Mouse (Mus musculus) olfactory bulb, adult 2 months (tissue): Measurements from ENCODE around the gene Snrpa1.

Experiments used
- CTCF ChIP-seq: fragments of 200-500 bp; IDR thresholded peaks from 2 replicates; pipeline ENCODE4 v1.5.1; 2012; ENCODE audit warnings: low read depth, mild to moderate bottlenecking, low read length, moderate library complexity; ENCODE audit not compliant: insufficient read depth
- POLR2A ChIP-seq: fragments of 200-500 bp; IDR thresholded peaks from 2 replicates; pipeline ENCODE4 v1.6.1; 2012; ENCODE audit warnings: mild to moderate bottlenecking, low read depth, low read length, moderate library complexity; ENCODE audit not compliant: insufficient read depth

DNA sequence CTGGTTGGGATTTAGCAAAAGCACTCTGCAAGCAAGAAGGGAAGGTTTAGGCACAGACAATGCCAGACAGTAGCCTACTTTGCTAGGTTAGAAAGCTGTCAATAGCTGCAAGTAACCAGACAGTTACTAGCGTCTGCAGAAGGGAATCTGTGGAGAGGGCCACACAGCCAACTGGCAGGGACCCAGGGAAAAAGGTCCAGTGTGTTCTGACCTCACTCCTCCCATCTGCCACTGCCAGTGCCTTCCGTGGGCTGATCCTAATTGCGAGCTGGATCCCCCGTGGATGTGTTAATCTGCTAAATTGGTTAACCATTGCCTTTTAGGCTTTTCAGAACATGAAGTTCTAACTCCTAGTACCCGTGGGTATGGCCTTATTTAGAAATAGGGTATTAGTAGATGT is 35.3 kb downstream of the Snrpa1 start:
- no peak for TF ChIP-seq CTCF
- no peak for TF ChIP-seq POLR2A
